Mouse (Mus musculus) megakaryocyte, embryonic 14.5 days (primary cell): Measurements from ENCODE around the gene Hexim2. TPM values are rescaled to one million over a fixed set of nuclear protein-coding genes. Genes with fewer than 3 reads are reported as not detected.

ENCODE experiments used
- H3K27me3 ChIP-seq: replicated peaks from 2 replicates; pipeline ENCODE3; 2012; ENCODE audit warnings: inconsistent platforms
- H3K36me3 ChIP-seq: replicated peaks from 2 replicates; pipeline ENCODE3; 2012; ENCODE audit warnings: low read length, inconsistent platforms, mixed read lengths
- H3K4me1 ChIP-seq: 2 replicates; pipeline ENCODE4 v1.6.1; 2012; ENCODE audit warnings: inconsistent platforms
- H3K4me3 ChIP-seq: replicated peaks from 2 replicates; pipeline ENCODE3; 2012; ENCODE audit warnings: moderate library complexity, mild to moderate bottlenecking, inconsistent platforms
- H3K9me3 ChIP-seq: 2 replicates; pipeline ENCODE4 v1.6.1; 2012; ENCODE audit warnings: inconsistent platforms
- FLI1 ChIP-seq: IDR thresholded peaks from 2 replicates; pipeline ENCODE4 v1.6.1; 2012; ENCODE audit warnings: low read length, inconsistent platforms, mixed read lengths
- GATA1 ChIP-seq: IDR thresholded peaks from 3 replicates; pipeline ENCODE4 v1.6.1; 2012; ENCODE audit warnings: mixed read lengths, low read length, inconsistent platforms, borderline replicate concordance
- polyA plus RNA-seq: library from polyadenylated mRNA; stranded (reverse); fragments of >175 nt; gene quantifications from 2 replicates; pipeline ENCODE4 v1.2.3, GENCODE M21; 2012; ENCODE audit warnings: low replicate concordance; ENCODE audit not compliant: insufficient read depth

Gene Hexim2
- polyA plus RNA-seq, 1 experiment = 168 TPM

GRCm38 (mm10) chr11:103161449-103161848 is 29.2 kb downstream of the Hexim2 start:
- H3K36me3 ChIP-seq = no peaks in the 10 kb centered on the region
- no peak overlapping the region for H3K4me3 ChIP-seq
- peaks cover 43% of the 10 kb centered on the region for H3K4me1 ChIP-seq
- peaks cover 8% of the 10 kb centered on the region for H3K9me3 ChIP-seq
- H3K27me3 ChIP-seq = peaks cover 4% of the 10 kb centered on the region
- TF ChIP-seq FLI1 = no peak
- no peak for TF ChIP-seq GATA1

GRCm38 (mm10) chr11:103162132-103162531 is 29.9 kb downstream of the Hexim2 start:
- no peak overlapping the region for H3K4me3 ChIP-seq
- TF ChIP-seq GATA1 (no peak), FLI1 (no peak)
- no peaks in the 10 kb centered on the region for H3K36me3 ChIP-seq
- H3K4me1 ChIP-seq = peaks cover 43% of the 10 kb centered on the region
- H3K9me3 ChIP-seq = peaks cover 12% of the 10 kb centered on the region
- peaks cover 4% of the 10 kb centered on the region for H3K27me3 ChIP-seq

GRCm38 (mm10) chr11:103164391-103164790 is 32.2 kb downstream of the Hexim2 start:
- peaks cover 11% of the 10 kb centered on the region for H3K27me3 ChIP-seq
- H3K36me3 ChIP-seq = no peaks in the 10 kb centered on the region
- H3K4me3 ChIP-seq = no peak overlapping the region
- peaks cover 12% of the 10 kb centered on the region for H3K9me3 ChIP-seq
- peaks cover 29% of the 10 kb centered on the region for H3K4me1 ChIP-seq
- no peak for TF ChIP-seq FLI1
- TF ChIP-seq GATA1 = no peak

GRCm38 (mm10) chr11:103168690-103169390 is 36.6 kb downstream of the Hexim2 start:
- Histone ChIP-seq H3K4me1 (peaks cover 55% of the 10 kb centered on the region), H3K4me3 (peak overlapping the region; percentile 26), H3K27me3 (peaks cover 50% of the 10 kb centered on the region), H3K36me3 (no peaks in the 10 kb centered on the region), H3K9me3 (peaks cover 12% of the 10 kb centered on the region)
- TF ChIP-seq GATA1 (no peak), FLI1 (no peak)

GRCm38 (mm10) chr11:103169664-103170063 is 37.4 kb downstream of the Hexim2 start:
- Histone ChIP-seq H3K4me1 (peaks cover 58% of the 10 kb centered on the region), H3K4me3 (no peak overlapping the region), H3K27me3 (peaks cover 48% of the 10 kb centered on the region), H3K36me3 (no peaks in the 10 kb centered on the region), H3K9me3 (peaks cover 12% of the 10 kb centered on the region)
- TF ChIP-seq GATA1 (no peak), FLI1 (no peak)

- TF ChIP-seq GATA1 = no peak
- TF ChIP-seq FLI1 = no peak
- Histone ChIP-seq H3K4me1 (peaks cover 63% of the 10 kb centered on the region), H3K27me3 (peaks cover 48% of the 10 kb centered on the region), H3K4me3 (peak overlapping the region; percentile 92), H3K9me3 (peaks cover 12% of the 10 kb centered on the region), H3K36me3 (no peaks in the 10 kb centered on the region)
These were observed 37.9 kb downstream of the Hexim2 start for GRCm38 (mm10) chr11:103170111-103170493.

- TF ChIP-seq GATA1 (no peak), FLI1 (no peak)
- Histone ChIP-seq H3K27me3 (peaks cover 48% of the 10 kb centered on the region), H3K4me1 (peaks cover 69% of the 10 kb centered on the region), H3K9me3 (peaks cover 10% of the 10 kb centered on the region), H3K4me3 (peak within 1 kb of the TSS; percentile 92), H3K36me3 (no peaks in the 10 kb centered on the region)
These were observed 38.5 kb downstream of the Hexim2 start, which contains the start of gene Fmnl1 for GRCm38 (mm10) chr11:103170494-103171285. Gene Fmnl1, plus strand, starts transcription at chr11:103171107.

GRCm38 (mm10) chr11:103171286-103171620 is 39.0 kb downstream of the Hexim2 start:
- TF ChIP-seq GATA1 = no peak
- TF ChIP-seq FLI1 = no peak
- Histone ChIP-seq H3K4me3 (peak overlapping the region; percentile 92), H3K36me3 (no peaks in the 10 kb centered on the region), H3K27me3 (peaks cover 48% of the 10 kb centered on the region), H3K4me1 (peaks cover 71% of the 10 kb centered on the region), H3K9me3 (peaks cover 5% of the 10 kb centered on the region)

- Histone ChIP-seq H3K9me3 (no peaks in the 10 kb centered on the region), H3K4me1 (peaks cover 77% of the 10 kb centered on the region), H3K27me3 (peaks cover 48% of the 10 kb centered on the region), H3K4me3 (peak overlapping the region; percentile 92), H3K36me3 (no peaks in the 10 kb centered on the region)
- TF ChIP-seq GATA1 (no peak), FLI1 (no peak)
These were observed 39.6 kb downstream of the Hexim2 start for GRCm38 (mm10) chr11:103171703-103172391.
